Mouse (Mus musculus) bone marrow, adult 2 months (tissue): ENCODE measurements around the gene Rreb1. TPM values are rescaled to one million over a fixed set of nuclear protein-coding genes. Genes with fewer than 3 reads are reported as not detected.

ENCODE experiments used
- H3K27ac ChIP-seq: fragments of 200-500 bp; 2 replicates; pipeline ENCODE4 v1.5.1; 2012; ENCODE audit warnings: low read depth, mild to moderate bottlenecking, control low read depth, inconsistent platforms, low read length; ENCODE audit not compliant: control insufficient read depth, poor library complexity, insufficient read depth
- H3K4me1 ChIP-seq: fragments of 200-500 bp; 2 replicates; pipeline ENCODE4 v1.6.1; 2011; ENCODE audit warnings: low read length; ENCODE audit not compliant: control insufficient read depth, insufficient read depth
- H3K4me3 ChIP-seq: fragments of 200-500 bp; replicated peaks from 2 replicates; pipeline ENCODE3; 2011; ENCODE audit warnings: mild to moderate bottlenecking, low read depth, low read length, control low read depth; ENCODE audit not compliant: control insufficient read depth
- CTCF ChIP-seq: fragments of 200-500 bp; IDR thresholded peaks from 2 replicates; pipeline ENCODE4 v1.5.1; 2011; ENCODE audit warnings: low read length, control low read depth; ENCODE audit not compliant: control insufficient read depth, insufficient read depth
- POLR2A ChIP-seq: fragments of 200-500 bp; IDR thresholded peaks from 2 replicates; pipeline ENCODE4 v1.6.1; 2011; ENCODE audit warnings: low read depth, mild to moderate bottlenecking, control low read depth, low read length, borderline replicate concordance; ENCODE audit not compliant: control insufficient read depth
- WGBS: fragments of 180-500 bp; shearing (Covaris S2); methylation state at CpG from one replicate; pipeline ENCODE4 v1.1.7; 2018; 5-methylcytosine and 5-hydroxymethylcytosine counted together
- polyA plus RNA-seq: library from polyadenylated mRNA; stranded (reverse); fragments of >200 nt; gene quantifications from 2 replicates; pipeline ENCODE4 v1.2.4, GENCODE M21; 2011; ENCODE audit warnings: low replicate concordance; ENCODE audit not compliant: missing spikeins, insufficient read depth, insufficient read length

Gene Rreb1
- polyA plus RNA-seq, 1 experiment = 17.7 TPM

DNA sequence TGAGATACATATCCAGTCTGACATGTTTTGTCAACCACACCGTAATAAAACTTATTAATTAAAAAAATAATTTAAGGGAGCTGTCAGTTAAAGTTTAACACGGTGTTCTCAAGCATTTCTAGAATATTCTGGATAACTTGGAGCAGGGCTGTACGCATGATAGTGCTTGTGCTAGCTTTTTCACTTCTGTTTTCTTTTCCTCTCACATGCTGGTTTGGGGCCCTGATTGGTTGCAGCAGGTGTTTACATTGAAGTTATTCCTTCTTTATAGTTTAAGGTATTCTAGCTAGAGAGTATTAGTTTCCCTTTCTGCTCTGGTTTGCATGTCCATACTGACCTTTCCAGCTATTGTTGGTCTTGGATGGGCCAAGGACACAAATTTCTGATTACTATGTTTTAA lies 82.6 kb downstream of the Rreb1 start:
- WGBS = 38% methylated on average over 3 of the region's 3 CpGs
- TF ChIP-seq CTCF = no peak
- Histone ChIP-seq H3K27ac (no peak overlapping the region; the same call in 1 of the 2 replicates), H3K4me3 (no peak overlapping the region), H3K4me1 (peaks cover 12% of the 10 kb centered on the region)

DNA sequence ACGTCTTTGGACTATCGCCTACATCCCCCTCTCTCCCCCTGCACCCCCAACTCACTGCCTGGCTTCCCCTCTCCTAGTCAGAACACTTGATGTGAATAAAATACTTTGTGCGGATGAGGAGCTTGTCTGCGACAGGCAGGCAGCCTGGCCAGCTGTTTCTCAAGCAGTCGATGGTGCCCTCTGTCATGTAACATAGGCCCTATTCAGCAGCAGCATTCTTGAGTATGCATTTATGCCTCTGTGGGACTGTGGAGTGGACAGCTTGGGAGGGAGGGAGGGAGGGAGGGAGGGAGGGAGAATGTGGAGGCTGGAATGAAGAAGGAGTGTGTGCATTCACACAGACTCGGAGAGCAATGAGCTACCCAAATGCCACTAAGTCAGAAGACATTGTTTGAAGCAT lies 84.3 kb downstream of the Rreb1 start:
- TF ChIP-seq POLR2A (no peak), CTCF (no peak)
- H3K4me1 ChIP-seq = peaks cover 14% of the 10 kb centered on the region
- WGBS = 21% methylated on average over 6 of the region's 6 CpGs
- H3K4me3 ChIP-seq = no peak overlapping the region
- H3K27ac ChIP-seq = peak overlapping the region; percentile 16; the same call in 1 of the 2 replicates

DNA sequence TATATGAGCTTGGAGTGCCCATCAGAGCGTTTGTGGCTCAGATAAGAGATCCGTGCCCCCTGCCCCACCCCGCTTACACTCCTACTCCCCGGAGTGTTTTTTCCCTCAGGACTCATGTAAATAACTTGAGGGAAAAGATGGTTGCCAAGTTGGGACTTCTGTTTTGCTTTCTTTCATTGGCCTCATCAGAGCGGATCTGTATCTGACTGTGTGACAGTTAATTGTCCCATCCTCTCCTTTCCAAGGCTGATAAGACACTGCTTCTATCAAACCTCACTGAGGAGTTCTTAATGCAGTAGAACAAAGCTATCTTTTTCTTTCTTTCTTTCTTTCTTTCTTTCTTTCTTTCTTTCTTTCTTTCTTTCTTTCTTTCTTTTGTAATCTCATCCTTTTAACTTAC lies 85.4 kb downstream of the Rreb1 start:
- Histone ChIP-seq H3K27ac (peak overlapping the region; percentile 22; the same call in 1 of the 2 replicates), H3K4me3 (no peak overlapping the region), H3K4me1 (peaks cover 10% of the 10 kb centered on the region)
- no peak for TF ChIP-seq POLR2A
- TF ChIP-seq CTCF = no peak
- WGBS = 60% methylated on average over 5 of the region's 5 CpGs

DNA sequence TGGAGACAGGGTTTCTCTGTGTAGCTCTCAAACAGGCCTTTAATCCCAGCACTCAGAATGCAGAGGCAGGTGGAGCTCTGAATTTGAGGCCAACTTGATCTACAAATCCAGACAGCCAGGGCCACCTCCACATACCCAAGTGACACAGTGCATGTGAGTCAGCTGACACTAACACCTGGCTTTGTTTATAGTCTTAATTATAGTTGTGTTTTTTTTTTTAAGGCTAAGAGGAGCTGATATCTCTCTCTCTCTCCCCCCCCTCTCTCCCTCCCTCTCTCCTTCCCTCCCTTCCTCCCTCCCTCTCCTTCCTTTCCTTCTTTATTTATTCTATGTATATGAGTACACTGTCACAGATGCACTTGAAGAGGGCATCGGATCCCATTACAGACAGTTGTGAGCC lies 86.5 kb downstream of the Rreb1 start:
- 91% methylated on average over 1 of the region's 1 CpGs for WGBS
- no peak for TF ChIP-seq POLR2A
- Histone ChIP-seq H3K4me1 (peaks cover 10% of the 10 kb centered on the region), H3K27ac (no peak overlapping the region), H3K4me3 (no peak overlapping the region)

DNA sequence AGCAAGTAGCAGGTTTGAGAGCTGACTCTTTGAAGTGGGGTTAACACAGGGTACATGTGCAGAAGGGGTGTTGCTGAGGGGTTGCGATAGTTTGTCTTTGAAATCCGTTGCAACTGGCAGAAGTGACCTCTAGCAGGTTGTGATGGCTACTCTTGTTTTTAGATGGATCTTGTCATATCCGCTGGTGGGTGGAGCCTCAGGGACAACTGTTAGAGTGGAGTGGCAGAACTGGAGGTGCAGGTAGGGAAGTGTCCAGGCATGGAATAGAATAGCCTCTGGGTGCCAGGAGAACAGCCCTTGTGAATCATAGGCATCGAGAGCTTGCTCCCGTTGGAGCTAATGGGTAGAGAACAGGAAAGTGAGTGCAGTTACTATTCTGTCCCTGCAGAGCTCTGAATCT lies 88.1 kb downstream of the Rreb1 start:
- 28% methylated on average over 5 of the region's 5 CpGs for WGBS
- H3K27ac ChIP-seq = no peak overlapping the region
- TF ChIP-seq POLR2A = no peak
- TF ChIP-seq CTCF = no peak
- H3K4me1 ChIP-seq = peaks cover 10% of the 10 kb centered on the region
- no peak overlapping the region for H3K4me3 ChIP-seq

DNA sequence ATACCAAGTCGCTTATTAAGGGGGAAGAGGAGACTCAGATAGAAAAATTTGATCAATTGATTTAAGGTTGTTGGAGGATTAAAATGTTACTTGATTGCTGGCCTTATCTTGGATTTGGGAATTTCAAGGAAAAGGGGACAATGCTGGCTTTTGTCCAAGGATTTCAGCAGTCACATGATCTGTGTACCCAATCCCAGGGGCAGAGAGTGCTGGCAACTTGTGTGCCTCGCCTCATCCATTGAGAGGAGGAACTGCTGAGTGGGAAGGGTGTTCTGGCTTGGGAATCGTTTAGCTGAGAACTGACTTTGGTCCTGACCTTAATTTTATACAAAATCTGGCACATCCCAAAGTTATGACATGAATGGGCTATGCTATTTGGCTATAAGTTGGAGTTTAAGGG lies 88.6 kb downstream of the Rreb1 start:
- peaks cover 11% of the 10 kb centered on the region for H3K4me1 ChIP-seq
- no peak overlapping the region for H3K4me3 ChIP-seq
- 41% methylated on average over 3 of the region's 3 CpGs for WGBS
- H3K27ac ChIP-seq = no peak overlapping the region
- no peak for TF ChIP-seq POLR2A
- no peak for TF ChIP-seq CTCF

DNA sequence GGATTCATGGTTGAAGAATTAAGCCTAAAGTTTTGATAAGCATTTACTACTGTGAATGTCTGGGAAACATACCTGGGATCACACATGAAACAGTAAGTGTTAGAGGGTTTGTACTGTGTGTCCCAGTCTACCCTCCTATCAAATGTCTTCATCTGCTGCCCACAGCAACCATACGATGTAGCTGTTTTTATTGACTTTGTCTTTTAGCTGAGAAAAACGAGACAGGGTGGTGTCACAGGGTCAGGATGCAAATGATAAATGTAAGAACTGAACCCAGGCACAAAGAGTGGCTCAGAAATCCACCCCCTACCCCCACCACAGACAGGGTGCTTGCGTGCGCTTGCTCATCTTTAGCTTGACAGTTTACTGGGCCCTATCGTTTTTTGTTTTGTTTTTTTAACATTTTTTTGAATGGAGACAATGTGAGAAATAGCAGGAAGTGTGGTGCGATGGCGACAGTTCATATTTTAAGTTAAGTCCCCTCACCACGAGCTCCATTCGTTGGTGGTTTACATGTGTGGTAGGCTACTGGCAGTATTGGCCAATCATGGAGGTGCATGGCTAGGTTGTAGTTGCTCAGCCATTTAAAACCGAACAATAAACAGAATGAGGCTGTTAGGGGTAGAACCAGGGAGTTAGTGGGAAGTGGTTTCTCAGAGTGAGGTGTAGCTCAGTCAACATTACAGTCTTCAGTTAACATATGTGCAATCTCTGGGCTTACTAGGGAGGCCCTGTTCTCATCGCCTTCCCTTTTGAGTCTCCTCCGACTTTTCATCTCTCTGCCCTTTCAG lies 92.1 kb downstream of the Rreb1 start:
- H3K4me3 ChIP-seq = no peak overlapping the region
- peaks cover 7% of the 10 kb centered on the region for H3K4me1 ChIP-seq
- peak overlapping the region; percentile 3 for H3K27ac ChIP-seq
- WGBS = 8% methylated on average over 12 of the region's 12 CpGs
- no peak for TF ChIP-seq POLR2A
- TF ChIP-seq CTCF = no peak

DNA sequence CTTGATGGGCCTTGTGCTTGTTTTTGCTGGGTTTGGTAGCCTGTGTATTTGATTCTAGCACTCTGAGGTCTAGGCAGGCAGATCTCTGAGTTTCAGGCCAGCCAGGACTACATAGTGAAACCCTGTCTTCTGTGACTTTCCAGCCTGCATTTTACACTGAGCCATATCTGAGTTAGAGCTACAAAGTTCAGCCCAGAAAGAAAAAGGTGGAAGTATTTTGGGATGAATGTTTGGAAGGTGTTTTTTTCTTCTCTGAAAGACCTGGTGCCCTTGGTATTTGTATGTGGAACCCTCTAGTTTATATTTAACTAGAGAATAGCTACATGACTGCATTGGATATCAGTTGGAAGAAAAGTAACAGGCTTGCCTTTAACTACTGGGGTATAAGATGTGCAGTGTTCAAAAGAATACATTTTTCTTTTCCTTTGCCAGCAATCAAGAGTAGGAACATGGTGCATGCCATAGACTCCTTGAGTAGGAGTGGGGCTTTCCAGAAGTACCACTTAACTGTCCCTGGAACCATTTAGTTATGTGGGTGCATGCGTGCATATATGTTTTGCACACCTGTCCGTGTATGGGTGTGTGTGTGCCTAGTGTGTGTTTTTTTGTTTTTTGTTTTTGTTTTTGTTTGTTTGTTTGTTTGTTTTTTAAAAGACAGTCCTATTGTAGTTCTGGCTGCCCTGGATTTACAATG lies 94.1 kb downstream of the Rreb1 start:
- H3K4me1 ChIP-seq = peaks cover 7% of the 10 kb centered on the region
- 90% methylated on average over 2 of the region's 2 CpGs for WGBS

More for the DNA sequence above, 94.1 kb downstream of the Rreb1 start:
- no peak overlapping the region for H3K4me3 ChIP-seq
- H3K27ac ChIP-seq = no peak overlapping the region
- TF ChIP-seq CTCF (no peak), POLR2A (no peak)
